Mouse (Mus musculus): ENCODE measurements around the gene Celf2.

The Celf2 gene

GRCm38 (mm10) chr2:7022184-7022583, 487.2 kb downstream of the Celf2 start:
- DNase-seq (ENCODE audit: low spot score) = no peak

DNA sequence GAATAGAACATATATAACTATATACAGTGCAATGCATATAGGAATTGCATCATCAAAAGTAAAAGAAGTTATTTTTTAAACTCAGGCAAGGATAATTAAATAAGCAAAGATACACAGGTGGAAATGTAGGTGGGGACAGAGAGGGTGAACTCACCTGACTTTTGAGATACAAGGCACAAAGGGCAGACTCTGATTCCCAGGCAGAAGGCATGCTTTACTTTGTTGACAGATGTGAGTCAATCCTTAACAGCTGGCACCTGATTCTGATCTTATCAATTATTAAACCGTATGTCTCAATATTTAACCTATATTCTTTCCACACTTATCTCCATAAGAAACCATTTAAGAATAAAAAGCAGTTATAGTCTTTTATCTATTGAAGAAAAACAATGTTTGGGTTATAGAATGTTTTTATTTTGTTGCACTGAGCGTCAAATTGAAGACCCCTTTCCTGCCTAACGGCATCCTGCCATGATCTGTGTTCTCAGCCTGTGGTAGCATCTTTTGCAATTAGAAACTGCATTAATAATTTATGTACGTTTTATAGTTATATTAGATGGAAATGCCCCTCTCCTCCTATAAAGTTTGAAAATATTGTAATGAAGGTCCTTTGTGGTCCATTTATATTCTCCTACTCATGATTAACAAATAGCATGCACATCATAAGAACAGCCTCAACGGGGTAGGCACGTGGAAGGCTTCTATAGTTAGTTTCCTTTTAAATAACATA, 491.8 kb downstream of the Celf2 start:
- no peak for DNase-seq (ENCODE audit: low spot score)

DNA sequence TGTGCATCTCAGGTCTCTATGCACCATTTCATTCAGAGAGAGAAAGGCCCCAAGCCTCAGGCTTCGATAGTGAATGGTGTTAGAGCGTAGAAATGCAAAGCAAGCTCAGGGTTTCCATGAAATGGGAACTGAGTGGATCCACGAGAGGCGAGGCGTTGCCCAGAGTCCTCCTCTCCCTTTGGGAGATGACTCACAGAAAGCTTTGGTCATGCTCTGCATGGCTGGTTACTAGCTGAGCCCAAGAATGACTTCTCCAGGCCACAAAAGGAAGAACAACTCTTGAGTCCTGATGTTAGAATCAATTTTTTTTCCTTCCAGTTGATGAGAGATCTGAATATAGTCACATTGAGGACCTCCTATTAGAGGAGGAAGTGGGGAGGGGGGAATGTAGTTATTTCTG, 496.2 kb downstream of the Celf2 start:
- no peak for DNase-seq (ENCODE audit: low spot score)

- no peak for DNase-seq (ENCODE audit: low spot score)
These were observed 502.5 kb downstream of the Celf2 start for GRCm38 (mm10) chr2:7006816-7007215.

GRCm38 (mm10) chr2:7001967-7002366, 507.4 kb downstream of the Celf2 start:
- DNase-seq (ENCODE audit: low spot score) = no peak

- DNase-seq (ENCODE audit: low spot score) = no peak
These were observed 518.3 kb downstream of the Celf2 start for GRCm38 (mm10) chr2:6991010-6991421.

DNA sequence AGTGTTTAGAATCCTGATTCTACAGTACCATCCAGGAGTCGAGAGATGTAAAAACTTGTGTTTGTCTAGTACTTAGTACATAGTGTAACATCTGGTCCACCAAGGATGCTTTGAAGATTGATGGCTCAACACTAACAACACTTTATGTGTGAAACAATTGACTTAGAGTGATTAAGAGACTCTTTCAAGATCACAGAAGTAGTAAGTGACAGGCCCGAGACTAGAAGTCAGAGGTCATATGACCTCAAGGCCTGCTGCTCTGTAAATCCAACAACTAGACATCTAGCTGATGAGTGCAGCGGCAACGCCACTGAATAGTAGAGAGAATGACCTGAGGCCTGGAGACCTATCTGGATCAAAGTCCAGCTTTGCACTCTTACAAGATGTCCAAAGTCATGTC, 523.7 kb downstream of the Celf2 start:
- no peak for DNase-seq (ENCODE audit: low spot score)

DNA sequence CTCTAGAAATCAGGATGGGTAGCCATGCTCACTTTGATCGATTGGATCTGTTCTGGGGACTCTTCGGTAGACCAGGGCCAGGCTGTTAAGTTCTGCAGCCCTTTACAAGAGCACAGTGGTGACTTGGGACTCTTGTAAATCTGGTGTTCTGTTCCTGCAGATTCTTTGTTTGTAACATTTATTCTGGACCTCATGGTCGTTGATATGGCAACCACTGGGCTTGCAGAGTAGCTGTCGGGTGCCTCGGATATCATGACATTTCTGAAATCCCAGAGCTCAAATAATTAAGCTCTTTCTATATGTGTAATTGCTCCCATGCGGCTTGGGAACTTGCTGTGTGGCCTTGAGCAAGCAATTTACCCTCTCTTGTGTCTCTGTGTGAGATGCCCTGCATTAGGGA, 525.5 kb downstream of the Celf2 start:
- DNase-seq (ENCODE audit: low spot score) = no peak

GRCm38 (mm10) chr2:6976300-6976699, 533.1 kb downstream of the Celf2 start:
- no peak for DNase-seq (ENCODE audit: low spot score)

GRCm38 (mm10) chr2:6969228-6969627, 540.1 kb downstream of the Celf2 start:
- DNase-seq (ENCODE audit: low spot score) = no peak

GRCm38 (mm10) chr2:6965243-6965642, 544.1 kb downstream of the Celf2 start:
- DNase-seq (ENCODE audit: low spot score) = no peak

- no peak for DNase-seq (ENCODE audit: low spot score)
These were observed 558.7 kb downstream of the Celf2 start for GRCm38 (mm10) chr2:6950702-6951101.

DNA sequence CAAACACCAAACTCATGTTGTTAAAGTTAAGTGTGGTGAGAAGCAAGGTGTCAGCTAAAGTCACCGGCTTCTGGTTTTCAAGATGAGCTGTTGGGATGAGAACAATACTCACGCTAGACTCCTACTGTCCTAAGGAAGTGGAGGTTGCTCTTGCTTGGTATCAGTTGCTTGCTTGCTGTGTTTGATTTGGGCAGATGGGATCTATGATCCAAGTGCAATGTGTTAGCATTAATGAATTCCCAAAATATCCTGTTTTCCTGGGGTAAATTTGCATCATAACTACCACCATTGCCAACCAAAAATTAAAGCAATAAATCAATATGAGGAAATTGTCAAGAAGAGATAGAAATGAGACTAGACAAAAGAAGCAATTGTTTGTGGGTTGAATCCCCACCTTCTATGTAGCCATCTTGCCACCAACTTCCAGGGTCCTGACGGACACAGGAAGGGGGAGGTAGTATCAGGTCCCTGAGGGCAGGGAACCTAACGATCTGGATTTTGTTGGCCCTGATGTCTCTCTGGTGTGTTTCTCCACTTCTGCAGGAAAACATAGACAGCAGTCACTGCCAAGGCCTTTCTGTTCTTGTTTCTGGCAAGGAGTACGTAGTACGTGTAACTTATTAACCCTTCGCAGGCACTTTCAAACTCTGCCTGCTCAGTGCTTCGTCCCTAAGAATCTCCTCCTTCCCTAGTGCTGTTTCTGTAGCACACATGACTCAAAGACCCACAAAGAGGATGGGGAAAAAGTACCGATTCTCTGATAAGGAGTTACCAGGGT, 563.5 kb downstream of the Celf2 start:
- no peak for DNase-seq (ENCODE audit: low spot score)

DNA sequence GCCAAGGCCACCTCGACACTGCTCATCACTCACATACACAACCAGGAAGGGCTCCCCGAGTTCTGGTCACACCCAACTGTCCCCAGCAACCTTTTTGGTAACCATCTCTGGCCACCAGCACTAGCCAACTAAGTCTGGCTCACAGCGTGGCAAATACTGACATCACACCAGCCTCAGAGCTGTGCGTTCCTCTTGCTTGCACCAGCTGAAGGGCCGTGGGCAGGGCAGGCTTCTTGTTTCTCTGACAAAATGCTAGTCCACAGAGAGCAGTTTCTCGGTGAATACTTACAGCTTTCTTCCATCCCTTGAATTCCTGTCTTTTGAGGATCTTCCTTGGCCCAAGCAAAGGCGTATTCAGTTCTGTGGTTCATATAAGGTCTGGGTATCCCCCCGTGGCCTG, 565.7 kb downstream of the Celf2 start:
- no peak for DNase-seq (ENCODE audit: low spot score)

DNA sequence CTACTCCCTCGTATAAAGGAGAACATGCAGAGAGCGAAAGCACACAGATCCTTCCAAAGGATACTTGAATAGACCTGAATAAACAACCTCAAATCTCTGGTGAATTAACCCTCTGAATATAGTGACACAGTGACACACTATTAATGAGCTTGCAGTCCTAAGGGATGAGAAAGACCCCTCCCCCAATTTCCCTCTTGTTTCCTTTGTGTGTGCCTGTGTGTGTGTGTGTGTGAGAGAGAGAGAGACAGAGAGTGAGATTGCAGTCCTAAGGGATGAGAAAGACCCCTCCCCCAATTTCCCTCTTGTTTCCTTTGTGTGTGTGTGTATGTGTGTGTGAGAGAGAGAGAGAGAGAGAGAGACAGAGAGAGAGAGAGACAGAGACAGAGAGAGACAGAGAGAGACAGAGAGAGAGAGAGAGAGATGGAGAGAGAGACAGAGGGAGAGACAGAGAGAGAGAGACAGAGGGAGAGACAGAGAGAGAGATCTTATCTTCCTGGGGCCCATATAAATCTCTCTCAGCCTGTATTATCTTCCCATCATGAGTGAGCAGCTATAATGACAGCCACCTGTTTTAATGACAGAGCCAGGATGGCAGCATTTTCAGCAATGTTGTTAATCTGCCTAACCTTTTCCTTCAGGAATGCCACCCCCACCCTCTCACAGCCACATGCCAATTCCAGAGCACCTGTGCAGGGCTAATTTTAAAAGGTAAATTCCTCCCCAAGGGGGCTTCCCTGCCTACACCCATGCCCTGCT, 566.5 kb downstream of the Celf2 start:
- DNase-seq (ENCODE audit: low spot score) = no peak

GRCm38 (mm10) chr2:6939143-6939542, 570.2 kb downstream of the Celf2 start:
- no peak for DNase-seq (ENCODE audit: low spot score)

DNA sequence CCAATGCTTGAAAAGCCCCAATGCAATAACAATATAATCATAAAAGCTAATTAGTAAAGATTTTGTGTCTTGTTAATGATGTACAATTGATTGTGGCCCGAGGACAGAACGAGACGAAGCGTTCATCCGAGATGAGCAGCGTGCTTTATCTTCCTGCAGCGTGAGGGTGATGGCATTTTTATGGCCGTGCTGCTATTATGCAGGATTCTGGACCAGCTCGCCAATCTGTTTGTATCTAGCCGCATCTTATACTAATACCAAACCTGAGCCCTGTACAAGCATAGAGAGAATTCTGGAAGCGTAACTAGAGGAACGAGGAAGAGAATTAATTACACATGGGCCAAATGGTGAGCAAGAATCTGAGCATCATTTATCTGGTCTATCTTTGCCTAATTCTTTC, 576.2 kb downstream of the Celf2 start:
- DNase-seq (ENCODE audit: low spot score) = no peak

GRCm38 (mm10) chr2:6927693-6928360, 581.5 kb downstream of the Celf2 start:
- DNase-seq (ENCODE audit: low spot score) = no peak

DNA sequence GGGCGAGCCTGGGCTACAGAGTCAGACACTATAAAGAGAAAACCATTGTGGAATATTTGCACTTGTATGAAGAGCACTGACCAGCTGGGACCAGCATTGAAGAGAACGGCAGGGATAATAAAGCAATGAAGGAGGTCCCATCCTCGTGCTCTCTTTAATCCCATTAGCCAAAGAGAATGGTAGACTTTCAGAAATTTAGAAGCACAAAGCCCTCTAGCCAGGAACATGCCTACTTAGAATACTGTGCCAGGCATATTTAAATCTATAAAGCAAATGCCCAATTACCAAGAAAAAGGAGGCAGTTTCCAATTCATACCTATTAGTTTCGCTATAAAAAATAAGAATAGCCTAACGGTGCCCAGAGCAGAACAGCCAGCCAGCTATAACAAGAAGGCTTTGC, 583.9 kb downstream of the Celf2 start:
- no peak for DNase-seq (ENCODE audit: low spot score)

- DNase-seq (ENCODE audit: low spot score) = no peak
These were observed 585.5 kb downstream of the Celf2 start for GRCm38 (mm10) chr2:6923738-6924474.

GRCm38 (mm10) chr2:6915386-6915785, 594.0 kb downstream of the Celf2 start:
- DNase-seq (ENCODE audit: low spot score) = no peak

DNA sequence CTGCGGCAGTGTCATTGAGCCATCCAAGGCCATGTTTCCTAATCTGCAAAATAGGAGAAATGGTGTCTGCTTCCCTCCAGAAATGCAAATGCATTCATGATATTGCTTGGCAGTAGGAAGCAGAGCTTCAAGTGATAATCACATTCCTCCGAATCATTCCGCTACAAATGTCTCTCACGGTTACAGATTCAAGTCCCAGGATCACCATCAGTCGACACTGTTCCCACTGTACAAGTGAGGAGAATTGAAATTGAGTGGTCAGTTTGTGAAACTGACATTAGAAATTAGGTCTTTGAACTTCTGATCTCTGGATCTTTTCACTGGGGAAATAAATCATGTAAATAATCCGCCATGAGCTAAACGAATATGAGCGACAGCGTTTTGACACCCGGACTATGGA, 596.0 kb downstream of the Celf2 start:
- no peak for DNase-seq (ENCODE audit: low spot score)

Measured in testis, postnatal 10 days (tissue).